Mouse (Mus musculus): Measurements from ENCODE around the gene Auts2. TPM values are rescaled to one million over a fixed set of nuclear protein-coding genes. Genes with fewer than 3 reads are reported as not detected.

Gene Auts2
- polyA plus RNA-seq, 1 experiment from 2014 or later: 36.0 TPM

- ATAC-seq (ENCODE audit: low FRiP score): no peak
- Histone ChIP-seq H3K4me2 (no peak overlapping the region), H3K4me3 (ENCODE audit: low read depth, low read length) (no peak overlapping the region), H3K36me3 (ENCODE audit: control insufficient read depth, insufficient read depth, low read length) (no peaks in the 10 kb centered on the region), H3K9ac (ENCODE audit: low read length) (no peak overlapping the region), H3K9me3 (ENCODE audit: control insufficient read depth, low read length) (no peaks in the 10 kb centered on the region; the same call in 1 of the 2 replicates), H3K27ac (ENCODE audit: low read depth, low read length) (no peak overlapping the region), H3K27me3 (ENCODE audit: control insufficient read depth, insufficient read depth, low read length) (no peaks in the 10 kb centered on the region), H3K4me1 (ENCODE audit: control insufficient read depth, insufficient read depth, low read length) (no peaks in the 10 kb centered on the region)
- DNase-seq (ENCODE audit: low spot score, missing footprints): peak; percentile 54
- WGBS: 91% methylated on average over 8 of the region's 8 CpGs
These were observed 587.7 kb downstream of the Auts2 start for GRCm38 (mm10) chr5:131955227-131956016.

- H3K4me3 ChIP-seq (ENCODE audit: low read depth, low read length): no peak overlapping the region
- no peaks in the 10 kb centered on the region for H3K27me3 ChIP-seq (ENCODE audit: control insufficient read depth, insufficient read depth, low read length)
- ATAC-seq (ENCODE audit: low FRiP score): no peak
- no peak overlapping the region for H3K9ac ChIP-seq (ENCODE audit: low read length)
- peak overlapping the region; percentile 3; the same call in 1 of the 2 replicates for H3K27ac ChIP-seq (ENCODE audit: low read depth, low read length)
- WGBS: 40% methylated on average over 7 of the region's 7 CpGs
- H3K36me3 ChIP-seq (ENCODE audit: control insufficient read depth, insufficient read depth, low read length): no peaks in the 10 kb centered on the region
- H3K4me1 ChIP-seq (ENCODE audit: control insufficient read depth, insufficient read depth, low read length): peaks cover 19% of the 10 kb centered on the region; the same call in 1 of the 2 replicates
- no peaks in the 10 kb centered on the region for H3K9me3 ChIP-seq (ENCODE audit: control insufficient read depth, low read length)
- H3K4me2 ChIP-seq: no peak overlapping the region
- peak; percentile 67 for DNase-seq (ENCODE audit: low spot score, missing footprints)
These were observed 594.5 kb downstream of the Auts2 start for GRCm38 (mm10) chr5:131948571-131949151.

GRCm38 (mm10) chr5:131946801-131947200 is 596.3 kb downstream of the Auts2 start:
- Histone ChIP-seq H3K9me3 (ENCODE audit: control insufficient read depth, low read length) (no peaks in the 10 kb centered on the region), H3K27ac (ENCODE audit: low read depth, low read length) (no peak overlapping the region), H3K4me1 (ENCODE audit: control insufficient read depth, insufficient read depth, low read length) (peaks cover 19% of the 10 kb centered on the region; the same call in 1 of the 2 replicates), H3K4me2 (no peak overlapping the region), H3K4me3 (ENCODE audit: low read depth, low read length) (no peak overlapping the region), H3K9ac (ENCODE audit: low read length) (no peak overlapping the region), H3K27me3 (ENCODE audit: control insufficient read depth, insufficient read depth, low read length) (no peaks in the 10 kb centered on the region), H3K36me3 (ENCODE audit: control insufficient read depth, insufficient read depth, low read length) (no peaks in the 10 kb centered on the region)
- ATAC-seq (ENCODE audit: low FRiP score) (no peak), DNase-seq (ENCODE audit: low spot score, missing footprints) (peak; percentile 79)
- 82% methylated on average over 5 of the region's 5 CpGs for WGBS

GRCm38 (mm10) chr5:131944761-131945160 is 598.4 kb downstream of the Auts2 start:
- Histone ChIP-seq H3K9me3 (ENCODE audit: control insufficient read depth, low read length) (no peaks in the 10 kb centered on the region), H3K27ac (ENCODE audit: low read depth, low read length) (no peak overlapping the region), H3K4me1 (ENCODE audit: control insufficient read depth, insufficient read depth, low read length) (peaks cover 19% of the 10 kb centered on the region; the same call in 1 of the 2 replicates), H3K4me2 (no peak overlapping the region), H3K9ac (ENCODE audit: low read length) (no peak overlapping the region), H3K27me3 (ENCODE audit: control insufficient read depth, insufficient read depth, low read length) (no peaks in the 10 kb centered on the region), H3K36me3 (ENCODE audit: control insufficient read depth, insufficient read depth, low read length) (no peaks in the 10 kb centered on the region), H3K4me3 (ENCODE audit: low read depth, low read length) (no peak overlapping the region)
- DNase-seq (ENCODE audit: low spot score, missing footprints) (peak; percentile 82), ATAC-seq (ENCODE audit: low FRiP score) (no peak)
- WGBS: 12% methylated on average over 2 of the region's 2 CpGs

GRCm38 (mm10) chr5:131928696-131929095 is 614.4 kb downstream of the Auts2 start:
- H3K27me3 ChIP-seq (ENCODE audit: control insufficient read depth, insufficient read depth, low read length): no peaks in the 10 kb centered on the region
- no peaks in the 10 kb centered on the region for H3K9me3 ChIP-seq (ENCODE audit: control insufficient read depth, low read length)
- no peak overlapping the region for H3K4me3 ChIP-seq (ENCODE audit: low read depth, low read length)
- H3K27ac ChIP-seq (ENCODE audit: low read depth, low read length): no peak overlapping the region
- ATAC-seq (ENCODE audit: low FRiP score) (no peak), DNase-seq (ENCODE audit: low spot score, missing footprints) (no peak)
- H3K4me2 ChIP-seq: no peak overlapping the region
- no peaks in the 10 kb centered on the region for H3K4me1 ChIP-seq (ENCODE audit: control insufficient read depth, insufficient read depth, low read length)
- no peak overlapping the region for H3K9ac ChIP-seq (ENCODE audit: low read length)
- no peaks in the 10 kb centered on the region for H3K36me3 ChIP-seq (ENCODE audit: control insufficient read depth, insufficient read depth, low read length)
- WGBS: 80% methylated on average over 7 of the region's 7 CpGs

GRCm38 (mm10) chr5:131922759-131923158 is 620.4 kb downstream of the Auts2 start:
- no peak overlapping the region for H3K9ac ChIP-seq (ENCODE audit: low read length)
- no peaks in the 10 kb centered on the region for H3K36me3 ChIP-seq (ENCODE audit: control insufficient read depth, insufficient read depth, low read length)
- H3K9me3 ChIP-seq (ENCODE audit: control insufficient read depth, low read length): no peaks in the 10 kb centered on the region
- DNase-seq (ENCODE audit: low spot score, missing footprints) (no peak), ATAC-seq (ENCODE audit: low FRiP score) (no peak)
- H3K4me2 ChIP-seq: no peak overlapping the region
- no peak overlapping the region for H3K27ac ChIP-seq (ENCODE audit: low read depth, low read length)
- WGBS: 86% methylated on average over 4 of the region's 4 CpGs
- H3K4me3 ChIP-seq (ENCODE audit: low read depth, low read length): no peak overlapping the region
- H3K27me3 ChIP-seq (ENCODE audit: control insufficient read depth, insufficient read depth, low read length): no peaks in the 10 kb centered on the region
- H3K4me1 ChIP-seq (ENCODE audit: control insufficient read depth, insufficient read depth, low read length): peaks cover 7% of the 10 kb centered on the region

- Histone ChIP-seq H3K9me3 (ENCODE audit: control insufficient read depth, low read length) (no peaks in the 10 kb centered on the region), H3K9ac (ENCODE audit: low read length) (no peak overlapping the region), H3K4me3 (ENCODE audit: low read depth, low read length) (no peak overlapping the region), H3K36me3 (ENCODE audit: control insufficient read depth, insufficient read depth, low read length) (no peaks in the 10 kb centered on the region), H3K27ac (ENCODE audit: low read depth, low read length) (no peak overlapping the region), H3K4me2 (no peak overlapping the region), H3K27me3 (ENCODE audit: control insufficient read depth, insufficient read depth, low read length) (no peaks in the 10 kb centered on the region), H3K4me1 (ENCODE audit: control insufficient read depth, insufficient read depth, low read length) (peaks cover 7% of the 10 kb centered on the region)
- WGBS: 44% methylated on average over 5 of the region's 5 CpGs
- no peak for ATAC-seq (ENCODE audit: low FRiP score)
- DNase-seq (ENCODE audit: low spot score, missing footprints): no peak
These were observed 621.0 kb downstream of the Auts2 start for GRCm38 (mm10) chr5:131922118-131922517.

GRCm38 (mm10) chr5:131919983-131920777 is 623.0 kb downstream of the Auts2 start:
- WGBS: 53% methylated on average over 12 of the region's 12 CpGs
- Histone ChIP-seq H3K4me1 (ENCODE audit: control insufficient read depth, insufficient read depth, low read length) (peaks cover 9% of the 10 kb centered on the region), H3K27ac (ENCODE audit: low read depth, low read length) (no peak overlapping the region), H3K4me3 (ENCODE audit: low read depth, low read length) (no peak overlapping the region), H3K4me2 (no peak overlapping the region), H3K9ac (ENCODE audit: low read length) (no peak overlapping the region), H3K36me3 (ENCODE audit: control insufficient read depth, insufficient read depth, low read length) (no peaks in the 10 kb centered on the region), H3K27me3 (ENCODE audit: control insufficient read depth, insufficient read depth, low read length) (no peaks in the 10 kb centered on the region; the same call in none of the 2 replicates), H3K9me3 (ENCODE audit: control insufficient read depth, low read length) (no peaks in the 10 kb centered on the region)
- ATAC-seq (ENCODE audit: low FRiP score) (peak; percentile 46; the same call in 1 of the 2 replicates), DNase-seq (ENCODE audit: low spot score, missing footprints) (peak; percentile 8)

Data from midbrain, embryonic 11.5 days (tissue).